Mouse (Mus musculus): Measurements from ENCODE around the gene Olfr810.

Olfr810 gene

GRCm38 (mm10) chr10:129794817-129795216 is at the start of gene Olfr810:
Gene Olfr810, minus strand, starts transcription at chr10:129794917.
- no peak for DNase-seq (ENCODE audit: low spot score in 2 of 2)

GRCm38 (mm10) chr10:129804296-129804695 is 9.6 kb upstream of the Olfr810 start, which contains the start of gene Olfr811:
Gene Olfr811, minus strand, starts transcription at chr10:129804396.
- no peak for DNase-seq (ENCODE audit: low spot score in 2 of 2)

GRCm38 (mm10) chr10:129778123-129778522 is 16.6 kb downstream of the Olfr810 start:
- no peak for DNase-seq (ENCODE audit: low spot score in 2 of 2)

GRCm38 (mm10) chr10:129774338-129774737 is 20.4 kb downstream of the Olfr810 start, which contains the start of gene Olfr809:
Gene Olfr809, plus strand, starts transcription at chr10:129774638.
- no peak for DNase-seq (ENCODE audit: low spot score in 2 of 2)

- no peak for DNase-seq (ENCODE audit: low spot score in 2 of 2)
Measured at GRCm38 (mm10) chr10:129765182-129765581, 29.5 kb downstream of the Olfr810 start, which contains the start of gene Olfr808. Gene Olfr808, plus strand, starts transcription at chr10:129765482.

- no peak for DNase-seq (ENCODE audit: low spot score in 2 of 2)
Measured at GRCm38 (mm10) chr10:129757693-129758092, 37.0 kb downstream of the Olfr810 start, which contains the start of gene Olfr807. Gene Olfr807, minus strand, starts transcription at chr10:129757793.

GRCm38 (mm10) chr10:129741821-129742220 is 52.9 kb downstream of the Olfr810 start, which contains the start of gene Olfr806:
Gene Olfr806, minus strand, starts transcription at chr10:129741921.
- DNase-seq (ENCODE audit: low spot score in 2 of 2), result no peak

Measured in frontal cortex, postnatal 10 days (tissue).